Mouse (Mus musculus): ENCODE measurements around the gene Rnf186.

GRCm38 (mm10) chr4:139013281-139013680 lies 46.4 kb downstream of the Rnf186 start:
- TF ChIP-seq NELFE (IDR thresholded peaks at IDR 0.05; ENCODE audit: low read depth, low read length): no peak
- no peak for TF ChIP-seq MAX (IDR thresholded peaks at IDR 0.05; ENCODE audit: low read length)
- TF ChIP-seq GABPA (IDR thresholded peaks at IDR 0.05; ENCODE audit: insufficient replicate concordance, low read depth, low read length): no peak
- no peak for TF ChIP-seq CTCF (conservative IDR thresholded peaks at IDR 0.05 in 1 of 2, IDR thresholded peaks at IDR 0.05 in 1 of 2; ENCODE audit: low read depth in 2 of 2, low read length in 2 of 2)
- no peak for TF ChIP-seq CHD2 (IDR thresholded peaks at IDR 0.05; ENCODE audit: low read length)
- TF ChIP-seq KAT2A (IDR thresholded peaks at IDR 0.05; ENCODE audit: insufficient replicate concordance, low read length): no peak
- TF ChIP-seq ELF1 (IDR thresholded peaks at IDR 0.05; ENCODE audit: low read depth, low read length): no peak
- no peak for TF ChIP-seq MYC (IDR thresholded peaks at IDR 0.05; ENCODE audit: low read depth, low read length)
- TF ChIP-seq EP300 (IDR thresholded peaks at IDR 0.05; ENCODE audit: low read length): no peak
- no peak for TF ChIP-seq POLR2A (IDR thresholded peaks at IDR 0.05; ENCODE audit: low read depth, low read length)
- TF ChIP-seq ZC3H11A (IDR thresholded peaks at IDR 0.05; ENCODE audit: low read depth, low read length): no peak
- no peak for TF ChIP-seq TCF12 (IDR thresholded peaks at IDR 0.05; ENCODE audit: low read depth, low read length)
- TF ChIP-seq ZKSCAN1 (IDR thresholded peaks at IDR 0.05; ENCODE audit: borderline replicate concordance, low read depth, low read length): no peak
